Mouse (Mus musculus) midbrain, embryonic 14.5 days (tissue): ENCODE data around the gene C1ql3. TPM values are rescaled to one million over a fixed set of nuclear protein-coding genes. Genes with fewer than 3 reads are reported as not detected.

Experiments
- ATAC-seq: fragments of 200-750 bp; cut with Nextera tagmentation; 2 replicates; pipeline ENCODE4 v1.8.0; 2017; ENCODE audit warnings: moderate number of reproducible peaks, moderate library complexity; ENCODE audit not compliant: low FRiP score, low TSS enrichment
- DNase-seq: peaks from one replicate; pipeline ENCODE4 v3.0.0-alpha.2; 2015
- H3K27ac ChIP-seq: fragments of 300-500 bp; sonication (generic); replicated peaks from 2 replicates; pipeline ENCODE4 v1.5.1; 2014; ENCODE audit warnings: mild to moderate bottlenecking, low read depth, low read length, moderate library complexity
- H3K27me3 ChIP-seq: fragments of 300-500 bp; sonication (generic); 2 replicates; pipeline ENCODE4 v1.6.1; 2014; ENCODE audit warnings: low read length, control low read depth, mixed read lengths; ENCODE audit not compliant: control insufficient read depth, insufficient read depth
- H3K36me3 ChIP-seq: fragments of 300-500 bp; sonication (generic); 2 replicates; pipeline ENCODE4 v1.6.1; 2014; ENCODE audit warnings: low read length, control low read depth; ENCODE audit not compliant: control insufficient read depth, insufficient read depth
- H3K4me1 ChIP-seq: fragments of 300-500 bp; sonication (generic); 2 replicates; pipeline ENCODE4 v1.6.1; 2014; ENCODE audit warnings: mild to moderate bottlenecking, antibody characterized with exemption, low read length, control low read depth; ENCODE audit not compliant: control insufficient read depth, insufficient read depth
- H3K4me2 ChIP-seq: fragments of 300-500 bp; sonication (generic); 2 replicates; pipeline ENCODE4 v1.6.1; 2014; ENCODE audit warnings: mild to moderate bottlenecking, low read length, moderate library complexity
- H3K4me3 ChIP-seq: fragments of 300-500 bp; sonication (generic); replicated peaks from 2 replicates; pipeline ENCODE4 v1.5.1; 2014; ENCODE audit warnings: low read depth, low read length
- H3K9ac ChIP-seq: fragments of 300-500 bp; sonication (generic); replicated peaks from 2 replicates; pipeline ENCODE4 v1.6.1; 2014; ENCODE audit warnings: mild to moderate bottlenecking, low read length, moderate library complexity
- H3K9me3 ChIP-seq: fragments of 300-500 bp; sonication (generic); 2 replicates; pipeline ENCODE4 v1.6.1; 2016; ENCODE audit warnings: low read length, control low read depth, mixed read lengths; ENCODE audit not compliant: control insufficient read depth
- WGBS: fragments of 180-500 bp; shearing (Covaris S2); extraction: QIAGEN DNeasy Blood & Tissue Kit; methylation state at CpG from one replicate; pipeline ENCODE4 v1.1.7; 2014; 5-methylcytosine and 5-hydroxymethylcytosine counted together
- polyA plus RNA-seq: library from polyadenylated mRNA; unstranded; fragments of >200 nt; fragmentation: Nextera tagmentation; extraction: Ambion mirVana; gene quantifications from 2 replicates; pipeline ENCODE4 v1.2.1, GENCODE M21; 2014

C1ql3 gene
- polyA plus RNA-seq, 1 experiment from 2014 or later, result 3.3 TPM

DNA sequence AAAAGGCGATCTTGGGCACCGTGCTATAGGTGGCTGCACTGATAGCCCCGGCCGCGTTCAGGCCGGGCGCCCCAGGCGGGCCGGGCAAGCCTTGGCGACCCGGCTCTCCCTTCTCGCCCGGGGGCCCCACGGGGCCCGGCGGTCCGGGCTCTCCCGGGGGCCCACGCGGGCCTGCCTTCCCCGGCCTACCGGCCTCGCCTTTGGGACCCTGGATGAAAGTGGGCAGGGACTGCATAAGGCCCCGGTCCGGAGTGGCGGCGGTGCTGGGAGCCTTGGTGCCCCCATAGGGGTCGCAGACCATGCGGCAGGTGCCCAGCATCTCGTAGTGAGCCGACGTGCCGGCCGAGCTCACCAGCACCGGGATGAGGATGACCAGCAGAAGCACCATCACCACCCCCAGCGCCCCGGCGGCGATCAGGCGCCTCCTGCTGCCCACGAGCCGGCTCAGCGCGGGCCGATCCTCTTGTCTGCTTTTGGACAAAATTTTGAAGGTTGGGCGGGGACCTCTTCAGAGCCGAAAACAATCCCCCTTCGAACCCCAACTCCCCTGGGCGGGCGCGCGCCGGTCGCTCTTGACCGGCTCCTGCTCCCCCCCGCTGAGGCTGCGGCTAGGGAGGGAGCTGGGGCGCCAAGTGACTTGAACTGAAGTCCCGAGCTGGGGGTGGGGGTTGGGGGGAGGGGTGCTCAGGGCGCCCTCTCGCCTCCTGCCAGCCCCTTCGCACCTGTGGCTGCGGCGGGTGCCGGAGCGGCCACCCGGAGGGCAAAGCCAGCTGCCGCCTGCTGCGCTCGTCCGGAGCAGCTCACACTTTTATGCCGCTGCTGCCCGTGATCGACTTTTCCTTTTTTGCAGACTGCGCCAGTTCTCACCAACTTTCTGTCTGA lies 905 bp downstream of the C1ql3 start:
- no peaks in the 10 kb centered on the region for H3K9me3 ChIP-seq
- peaks cover 15% of the 10 kb centered on the region; the same call in 1 of the 2 replicates for H3K4me1 ChIP-seq
- 0 out of 2 replicates have a peak overlapping the region, but pooled peaks have one; percentile 3 for H3K27ac ChIP-seq
- no peaks in the 10 kb centered on the region for H3K36me3 ChIP-seq
- peak overlapping the region; percentile 100 for H3K4me2 ChIP-seq
- under 1% methylated on average over 74 of the region's 75 CpGs for WGBS
- H3K9ac ChIP-seq, result peak overlapping the region; percentile 57
- peak; percentile 65 for ATAC-seq
- H3K27me3 ChIP-seq, result peaks cover 47% of the 10 kb centered on the region
- H3K4me3 ChIP-seq, result peak overlapping the region; percentile 54
- peak; percentile 64 for DNase-seq

DNA sequence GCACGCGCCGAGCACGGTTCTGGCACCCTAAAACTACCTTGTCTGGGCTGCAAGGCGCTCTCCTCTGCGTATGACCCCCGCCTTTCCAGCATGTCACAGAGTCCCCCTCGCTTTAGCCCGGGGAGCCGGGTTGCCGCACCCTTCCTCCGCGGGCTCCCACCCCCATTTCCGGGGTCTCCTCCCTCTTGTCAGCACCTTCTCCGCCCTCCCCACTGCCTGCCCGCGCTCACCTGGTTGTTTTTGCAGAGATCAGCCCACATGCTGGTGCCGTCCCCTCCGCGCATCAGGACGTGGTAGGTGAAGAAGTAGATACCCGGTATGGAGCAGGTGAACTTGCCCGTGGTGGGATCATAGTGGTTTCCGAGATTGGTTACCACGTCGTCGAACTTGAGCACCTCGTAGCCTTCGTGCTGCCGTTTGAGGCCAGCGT lies 1.6 kb downstream of the C1ql3 start:
- WGBS, result 1% methylated on average over 31 of the region's 31 CpGs
- Histone ChIP-seq H3K36me3 (no peaks in the 10 kb centered on the region), H3K27me3 (peaks cover 47% of the 10 kb centered on the region), H3K4me1 (peaks cover 15% of the 10 kb centered on the region; the same call in 1 of the 2 replicates), H3K4me3 (peak overlapping the region; percentile 54), H3K27ac (peak overlapping the region; percentile 41), H3K4me2 (peak overlapping the region; percentile 100), H3K9ac (peak overlapping the region; percentile 57), H3K9me3 (no peaks in the 10 kb centered on the region)
- peak; percentile 18 for ATAC-seq
- peak; percentile 35 for DNase-seq

DNA sequence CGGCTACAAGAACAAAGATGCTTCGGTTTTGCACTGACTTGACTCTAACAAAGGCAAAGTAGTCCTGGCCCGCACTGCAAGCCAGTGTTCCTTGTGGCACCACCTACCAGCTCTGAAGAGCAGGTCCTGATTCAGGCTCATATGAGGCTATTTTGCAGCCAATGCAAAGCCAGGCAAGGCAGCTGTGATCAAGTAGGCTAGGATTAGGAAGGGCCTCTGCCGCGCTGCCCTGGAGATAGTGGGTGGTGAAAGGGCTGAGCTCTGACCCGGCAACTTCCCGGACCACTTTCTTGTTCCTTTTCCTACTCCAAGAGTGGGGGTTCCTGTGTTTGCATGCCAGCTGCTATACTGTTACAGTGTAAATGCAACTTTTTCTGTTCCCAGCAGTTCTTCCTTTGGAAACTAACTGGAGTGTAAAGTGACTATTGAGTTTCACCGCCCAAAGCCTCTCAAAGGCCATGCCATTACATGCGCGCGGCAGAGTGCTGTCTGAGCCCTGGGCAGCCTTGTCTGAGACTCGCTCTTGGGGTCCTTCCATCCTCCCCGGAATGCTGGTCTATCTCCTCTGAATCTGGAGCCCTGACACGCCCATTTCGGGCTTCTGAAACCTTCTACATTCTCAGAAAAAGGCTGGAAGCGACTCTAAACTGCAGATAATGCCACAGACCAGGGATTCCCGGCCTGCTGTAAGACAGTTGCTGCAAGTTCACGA lies 2.2 kb downstream of the C1ql3 start:
- 5% methylated on average over 18 of the region's 18 CpGs for WGBS
- H3K9me3 ChIP-seq, result no peaks in the 10 kb centered on the region
- H3K4me3 ChIP-seq, result peak overlapping the region; percentile 54
- peak overlapping the region; percentile 100 for H3K4me2 ChIP-seq
- peaks cover 15% of the 10 kb centered on the region; the same call in 1 of the 2 replicates for H3K4me1 ChIP-seq
- ATAC-seq (no peak; the same call in 1 of the 2 replicates), DNase-seq (peak; percentile 35)
- no peaks in the 10 kb centered on the region for H3K36me3 ChIP-seq
- H3K9ac ChIP-seq, result peak overlapping the region; percentile 57; the same call in 1 of the 2 replicates
- peak overlapping the region; percentile 41 for H3K27ac ChIP-seq
- H3K27me3 ChIP-seq, result peaks cover 47% of the 10 kb centered on the region

GRCm38 (mm10) chr2:13008433-13008832 lies 3.2 kb downstream of the C1ql3 start:
- Histone ChIP-seq H3K27me3 (peaks cover 43% of the 10 kb centered on the region), H3K36me3 (no peaks in the 10 kb centered on the region), H3K4me3 (no peak overlapping the region), H3K9me3 (no peaks in the 10 kb centered on the region), H3K4me1 (peaks cover 15% of the 10 kb centered on the region; the same call in 1 of the 2 replicates), H3K27ac (no peak overlapping the region), H3K9ac (no peak overlapping the region), H3K4me2 (no peak overlapping the region)
- DNase-seq (no peak), ATAC-seq (no peak)
- 75% methylated on average over 1 of the region's 1 CpGs for WGBS

- Histone ChIP-seq H3K27ac (no peak overlapping the region), H3K9ac (no peak overlapping the region), H3K9me3 (no peaks in the 10 kb centered on the region), H3K36me3 (no peaks in the 10 kb centered on the region), H3K4me2 (no peak overlapping the region), H3K4me3 (no peak overlapping the region), H3K27me3 (no peaks in the 10 kb centered on the region), H3K4me1 (no peaks in the 10 kb centered on the region)
- no peak for DNase-seq
- WGBS, result 62% methylated on average over 2 of the region's 2 CpGs
- ATAC-seq, result 0 out of 2 replicates have a peak, but pooled peaks have one; percentile 34
Measured at GRCm38 (mm10) chr2:13000026-13000425, 11.6 kb downstream of the C1ql3 start.

GRCm38 (mm10) chr2:12984901-12985732 lies 26.5 kb downstream of the C1ql3 start:
- H3K9me3 ChIP-seq, result no peaks in the 10 kb centered on the region
- no peak overlapping the region for H3K9ac ChIP-seq
- H3K4me3 ChIP-seq, result no peak overlapping the region
- H3K4me1 ChIP-seq, result no peaks in the 10 kb centered on the region
- H3K27ac ChIP-seq, result no peak overlapping the region
- DNase-seq, result no peak
- H3K4me2 ChIP-seq, result no peak overlapping the region
- no peaks in the 10 kb centered on the region for H3K36me3 ChIP-seq
- no peak for ATAC-seq
- H3K27me3 ChIP-seq, result no peaks in the 10 kb centered on the region
- whole genome bisulfite sequencing, result 75% methylated on average over 4 of the region's 4 CpGs

GRCm38 (mm10) chr2:12978771-12979170 lies 32.8 kb downstream of the C1ql3 start:
- Histone ChIP-seq H3K4me1 (no peaks in the 10 kb centered on the region), H3K27me3 (no peaks in the 10 kb centered on the region), H3K36me3 (no peaks in the 10 kb centered on the region), H3K27ac (no peak overlapping the region), H3K9ac (no peak overlapping the region), H3K4me2 (no peak overlapping the region), H3K9me3 (no peaks in the 10 kb centered on the region), H3K4me3 (no peak overlapping the region)
- ATAC-seq (no peak), DNase-seq (no peak)
- WGBS, result 78% methylated on average over 4 of the region's 4 CpGs

GRCm38 (mm10) chr2:12977367-12977766 lies 34.2 kb downstream of the C1ql3 start:
- Histone ChIP-seq H3K9me3 (no peaks in the 10 kb centered on the region), H3K4me3 (no peak overlapping the region), H3K9ac (no peak overlapping the region), H3K36me3 (no peaks in the 10 kb centered on the region), H3K4me2 (no peak overlapping the region), H3K4me1 (no peaks in the 10 kb centered on the region), H3K27me3 (no peaks in the 10 kb centered on the region), H3K27ac (no peak overlapping the region)
- DNase-seq (no peak), ATAC-seq (no peak)
- WGBS, result 95% methylated on average over 7 of the region's 7 CpGs
